Mouse (Mus musculus) embryonic facial prominence, embryonic 11.5 days (tissue): ENCODE measurements at regions not wholly inside any gene's neighbourhood (a gene's known extent, or its start where the extent isn't known, plus 50 kb on each side); places are given as distances from the start of the nearest gene placed in this dataset.

Experiments used
- ATAC-seq: fragments of 200-750 bp; cut with Nextera tagmentation; replicated peaks from 2 replicates; pipeline ENCODE4 v1.8.0; 2017; ENCODE audit warnings: low read depth; ENCODE audit not compliant: insufficient number of reproducible peaks, low FRiP score, low TSS enrichment
- DNase-seq: peaks from one replicate; pipeline ENCODE4 v3.0.0-alpha.2; 2015; ENCODE audit warnings: low spot score
- H3K27ac ChIP-seq: fragments of 300-500 bp; sonication (generic); replicated peaks from 2 replicates; pipeline ENCODE4 v1.5.1; 2014; ENCODE audit warnings: mild to moderate bottlenecking, low read depth, low read length, control low read depth
- H3K27me3 ChIP-seq: fragments of 300-500 bp; sonication (generic); 2 replicates; pipeline ENCODE4 v1.6.1; 2014; ENCODE audit warnings: mild to moderate bottlenecking, low read length, moderate library complexity, mixed read lengths; ENCODE audit not compliant: control insufficient read depth, insufficient read depth
- H3K36me3 ChIP-seq: fragments of 300-500 bp; sonication (generic); replicated peaks from 2 replicates; pipeline ENCODE4 v1.6.1; 2014; ENCODE audit warnings: low read depth, mild to moderate bottlenecking, low read length, moderate library complexity, mixed read lengths; ENCODE audit not compliant: control insufficient read depth, insufficient read depth
- H3K4me1 ChIP-seq: fragments of 300-500 bp; sonication (generic); 2 replicates; pipeline ENCODE4 v1.6.1; 2014; ENCODE audit warnings: low read length, mixed read lengths; ENCODE audit not compliant: control insufficient read depth, insufficient read depth
- H3K4me2 ChIP-seq: fragments of 300-500 bp; sonication (generic); 2 replicates; pipeline ENCODE4 v1.6.1; 2014; ENCODE audit warnings: low read depth, mild to moderate bottlenecking, control low read depth, low read length, moderate library complexity
- H3K4me3 ChIP-seq: fragments of 300-500 bp; sonication (generic); 2 replicates; pipeline ENCODE4 v1.5.1; 2014; ENCODE audit warnings: low read depth, low read length, control low read depth
- H3K9ac ChIP-seq: fragments of 300-500 bp; sonication (generic); replicated peaks from 2 replicates; pipeline ENCODE4 v1.6.1; 2014; ENCODE audit warnings: mild to moderate bottlenecking, control low read depth, low read length
- H3K9me3 ChIP-seq: fragments of 300-500 bp; sonication (generic); replicated peaks from 2 replicates; pipeline ENCODE4 v1.6.1; 2016; ENCODE audit warnings: mild to moderate bottlenecking, low read length, inconsistent platforms, mixed read lengths; ENCODE audit not compliant: control insufficient read depth
- WGBS: fragments of 180-500 bp; shearing (Covaris S2); extraction: QIAGEN DNeasy Blood & Tissue Kit; methylation state at CpG from one replicate; pipeline ENCODE4 v1.1.7; 2014; 5-methylcytosine and 5-hydroxymethylcytosine counted together

DNA sequence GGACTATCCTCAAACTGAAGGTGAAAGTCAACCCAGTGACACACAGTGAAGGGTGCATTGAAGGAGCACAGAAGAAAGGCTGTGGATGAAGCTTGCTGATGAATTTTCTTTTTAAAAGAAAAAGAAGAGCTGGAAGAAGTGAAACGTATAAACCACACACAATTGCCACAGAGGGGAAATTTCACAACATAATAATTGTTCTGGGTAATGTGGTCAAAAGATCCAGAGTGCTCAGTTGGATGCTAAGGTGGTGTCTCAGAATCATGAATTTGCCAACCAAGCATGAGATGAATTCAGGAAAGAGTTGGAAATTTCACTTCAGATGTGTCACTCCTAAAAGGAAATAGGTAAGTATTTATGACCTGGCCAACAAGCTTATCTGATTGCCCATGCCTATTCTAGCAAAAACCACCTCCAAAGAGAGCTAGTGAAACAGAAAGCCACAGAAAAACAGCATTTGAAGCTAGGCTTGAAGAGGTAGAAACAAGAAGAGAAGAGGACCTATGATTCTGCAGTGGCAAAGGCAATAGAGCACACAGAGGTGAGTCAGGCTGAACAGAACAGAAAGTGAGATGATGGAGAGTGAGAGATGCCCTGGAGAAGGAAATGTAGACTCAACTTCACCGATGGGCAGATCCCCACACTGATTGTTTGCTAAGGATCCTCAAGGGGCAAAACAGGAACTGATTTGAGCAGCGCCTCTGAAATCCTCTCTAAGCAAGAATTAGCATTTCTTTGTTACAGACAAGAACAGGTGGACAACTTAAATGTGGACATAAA is 922.7 kb downstream of the Pla2g4a start:
- no peak for ATAC-seq
- no peaks in the 10 kb centered on the region for H3K4me1 ChIP-seq
- H3K36me3 ChIP-seq = no peaks in the 10 kb centered on the region
- H3K9me3 ChIP-seq = no peaks in the 10 kb centered on the region
- H3K27ac ChIP-seq = no peak overlapping the region
- H3K4me3 ChIP-seq = no peak overlapping the region
- no peak overlapping the region for H3K9ac ChIP-seq
- H3K27me3 ChIP-seq = no peaks in the 10 kb centered on the region
- no peak overlapping the region for H3K4me2 ChIP-seq
- WGBS = 82% methylated on average over 3 of the region's 3 CpGs
- no peak for DNase-seq

- Histone ChIP-seq H3K4me2 (no peak overlapping the region), H3K27me3 (no peaks in the 10 kb centered on the region), H3K9ac (no peak overlapping the region), H3K36me3 (no peaks in the 10 kb centered on the region), H3K27ac (no peak overlapping the region), H3K9me3 (no peaks in the 10 kb centered on the region), H3K4me1 (no peaks in the 10 kb centered on the region), H3K4me3 (no peak overlapping the region)
- WGBS = 83% methylated on average over 3 of the region's 3 CpGs
- DNase-seq (no peak), ATAC-seq (no peak)
Observed at GRCm38 (mm10) chr1:149028316-149028715, 932.8 kb downstream of the Pla2g4a start.

DNA sequence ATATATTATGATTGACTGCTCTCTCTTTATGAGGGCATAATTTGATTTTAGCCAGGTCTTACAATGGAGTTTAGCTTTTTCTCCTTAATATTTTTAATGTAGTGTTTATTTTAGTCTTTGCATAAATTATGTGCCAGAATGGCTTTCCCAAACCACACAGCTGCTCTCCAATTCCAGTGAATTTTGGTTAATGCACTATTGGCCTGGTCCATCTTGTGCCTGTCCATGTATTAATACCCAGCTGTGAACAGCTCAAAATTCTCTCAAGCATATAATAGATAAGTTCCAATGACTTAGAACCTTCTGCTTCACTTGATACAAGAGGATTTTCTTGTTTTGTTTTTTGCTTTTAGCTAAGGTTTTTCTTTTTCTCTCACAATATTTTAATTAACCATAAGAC is 939.4 kb downstream of the Pla2g4a start:
- no peaks in the 10 kb centered on the region for H3K4me1 ChIP-seq
- ATAC-seq = no peak
- no peak overlapping the region for H3K4me3 ChIP-seq

DNA sequence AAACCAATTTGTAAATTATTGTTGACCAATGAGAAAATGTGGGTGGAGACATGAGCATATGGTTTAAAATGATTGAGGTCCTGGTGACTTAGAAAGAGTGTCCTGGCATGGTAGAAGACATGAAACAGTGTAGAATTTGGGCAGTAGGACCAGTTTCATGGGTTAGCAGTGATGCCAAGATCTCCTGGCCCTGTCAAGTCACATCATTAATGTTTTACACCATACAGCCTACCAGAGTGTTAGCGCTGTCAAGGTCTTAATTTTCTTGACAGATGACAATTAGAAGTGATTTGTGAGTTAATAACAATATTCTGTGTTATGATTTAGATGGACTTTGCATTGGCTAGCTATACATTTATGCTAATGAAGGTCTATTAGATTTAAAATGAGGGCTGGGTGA is 939.8 kb downstream of the Pla2g4a start:
- H3K4me3 ChIP-seq = no peak overlapping the region
- ATAC-seq = no peak
- no peaks in the 10 kb centered on the region for H3K27me3 ChIP-seq
- no peak overlapping the region for H3K27ac ChIP-seq
- no peak overlapping the region for H3K4me2 ChIP-seq
- H3K9ac ChIP-seq = no peak overlapping the region
- WGBS = 93% methylated on average over 1 of the region's 1 CpGs
- no peaks in the 10 kb centered on the region for H3K9me3 ChIP-seq
- no peak for DNase-seq
- no peaks in the 10 kb centered on the region for H3K36me3 ChIP-seq
- H3K4me1 ChIP-seq = no peaks in the 10 kb centered on the region

More for the DNA sequence above, 939.4 kb downstream of the Pla2g4a start:
- no peak for DNase-seq
- Histone ChIP-seq H3K4me2 (no peak overlapping the region), H3K9me3 (no peaks in the 10 kb centered on the region), H3K9ac (no peak overlapping the region), H3K27ac (no peak overlapping the region), H3K36me3 (no peaks in the 10 kb centered on the region), H3K27me3 (no peaks in the 10 kb centered on the region)

DNA sequence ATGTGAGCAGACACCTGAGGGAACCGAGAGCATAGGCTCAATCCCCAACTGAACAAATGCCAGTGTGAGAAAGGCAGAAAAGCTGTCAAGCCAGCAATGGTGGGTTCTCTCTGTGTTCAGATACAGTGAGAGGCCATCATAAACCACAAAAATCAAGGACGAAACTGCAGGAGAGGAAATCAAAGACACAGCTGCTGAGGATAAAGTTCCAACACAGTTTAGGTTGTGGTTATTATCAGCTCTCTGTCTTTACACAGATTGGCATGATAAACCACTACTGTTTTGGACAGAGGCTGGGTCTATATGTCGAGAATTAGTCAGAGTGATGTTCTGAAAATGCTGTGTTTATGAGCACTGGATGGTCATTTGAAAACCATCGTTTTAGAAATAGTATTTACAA is 946.5 kb downstream of the Pla2g4a start:
- no peaks in the 10 kb centered on the region for H3K36me3 ChIP-seq
- H3K27me3 ChIP-seq = no peaks in the 10 kb centered on the region
- 81% methylated on average over 4 of the region's 4 CpGs for WGBS
- H3K4me3 ChIP-seq = no peak overlapping the region
- DNase-seq (no peak), ATAC-seq (no peak)
- no peak overlapping the region for H3K9ac ChIP-seq
- no peak overlapping the region for H3K4me2 ChIP-seq
- H3K4me1 ChIP-seq = no peaks in the 10 kb centered on the region
- H3K27ac ChIP-seq = no peak overlapping the region
- no peaks in the 10 kb centered on the region for H3K9me3 ChIP-seq

DNA sequence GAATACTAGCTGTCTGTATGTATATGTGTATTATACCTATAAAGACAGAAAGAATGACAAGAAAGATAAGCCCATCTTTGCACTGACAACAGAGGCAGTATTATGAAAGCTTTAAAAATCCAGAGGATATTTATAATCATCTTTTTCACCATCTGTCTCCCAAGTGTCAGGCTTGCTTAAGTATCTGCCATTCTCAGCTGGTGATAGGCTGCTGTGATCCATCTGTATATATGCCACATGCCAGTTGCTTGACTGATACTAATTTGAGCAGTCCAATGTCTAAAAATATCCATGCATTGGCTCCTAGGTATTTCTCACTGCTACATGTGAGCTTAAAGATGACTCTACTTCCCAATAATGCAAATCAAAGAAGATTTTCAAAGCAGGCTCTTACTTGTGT is 950.3 kb downstream of the Pla2g4a start:
- H3K4me2 ChIP-seq = no peak overlapping the region
- H3K36me3 ChIP-seq = no peaks in the 10 kb centered on the region
- H3K9me3 ChIP-seq = no peaks in the 10 kb centered on the region
- no peaks in the 10 kb centered on the region for H3K4me1 ChIP-seq
- DNase-seq = no peak
- H3K9ac ChIP-seq = no peak overlapping the region
- no peak overlapping the region for H3K27ac ChIP-seq
- ATAC-seq = no peak
- H3K4me3 ChIP-seq = no peak overlapping the region
- no peaks in the 10 kb centered on the region for H3K27me3 ChIP-seq

DNA sequence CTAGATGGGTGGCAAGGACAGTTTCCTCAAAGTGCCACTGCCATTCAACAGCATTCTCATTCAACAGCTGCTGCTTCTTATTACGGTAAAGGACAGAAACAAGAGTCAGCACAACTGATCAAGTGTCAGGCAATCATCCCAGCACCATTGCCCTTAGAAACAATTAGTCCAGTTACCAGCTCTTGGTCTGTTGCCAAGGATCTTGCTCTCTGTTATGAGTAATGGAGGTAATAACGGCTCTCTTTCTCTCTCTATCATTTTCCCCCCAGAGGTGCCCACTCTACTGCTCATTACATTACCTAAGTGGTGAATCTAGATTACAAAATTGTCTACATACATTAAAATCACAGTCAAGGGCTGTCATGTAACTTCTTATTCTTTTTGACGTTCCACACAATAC is 961.0 kb downstream of the Pla2g4a start:
- WGBS = 62% methylated on average over 3 of the region's 3 CpGs
- Histone ChIP-seq H3K4me3 (no peak overlapping the region), H3K4me2 (no peak overlapping the region), H3K27me3 (no peaks in the 10 kb centered on the region), H3K4me1 (no peaks in the 10 kb centered on the region), H3K27ac (no peak overlapping the region), H3K9ac (no peak overlapping the region), H3K36me3 (no peaks in the 10 kb centered on the region), H3K9me3 (no peaks in the 10 kb centered on the region)
- DNase-seq (no peak), ATAC-seq (no peak)

DNA sequence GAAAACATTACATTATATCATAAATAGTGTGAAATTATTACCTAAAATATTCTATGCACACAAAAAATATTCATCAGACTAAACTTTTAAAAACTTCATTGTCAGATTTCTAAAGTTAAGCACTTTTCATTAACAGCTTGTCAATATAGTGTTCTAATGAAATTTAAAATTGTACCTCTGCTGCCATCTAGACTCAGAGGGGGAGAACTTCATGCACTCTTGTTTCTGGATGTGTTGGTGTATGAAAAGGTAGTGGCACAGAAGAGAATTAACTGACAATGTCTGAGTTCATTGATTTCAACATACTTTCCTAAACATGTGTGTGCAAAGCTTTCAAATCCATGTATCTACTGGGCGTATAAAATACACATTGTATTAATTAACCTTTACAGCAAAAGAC is 967.5 kb downstream of the Pla2g4a start:
- Histone ChIP-seq H3K36me3 (no peaks in the 10 kb centered on the region), H3K4me2 (no peak overlapping the region), H3K9me3 (no peaks in the 10 kb centered on the region), H3K4me3 (no peak overlapping the region), H3K27me3 (no peaks in the 10 kb centered on the region), H3K9ac (no peak overlapping the region), H3K4me1 (no peaks in the 10 kb centered on the region), H3K27ac (no peak overlapping the region)
- ATAC-seq = no peak; the same call in 1 of the 2 replicates
- 56% methylated on average over 1 of the region's 1 CpGs for WGBS
- DNase-seq = peak; percentile 52
